Mouse (Mus musculus): ENCODE measurements around the gene Rbm14.

DNA sequence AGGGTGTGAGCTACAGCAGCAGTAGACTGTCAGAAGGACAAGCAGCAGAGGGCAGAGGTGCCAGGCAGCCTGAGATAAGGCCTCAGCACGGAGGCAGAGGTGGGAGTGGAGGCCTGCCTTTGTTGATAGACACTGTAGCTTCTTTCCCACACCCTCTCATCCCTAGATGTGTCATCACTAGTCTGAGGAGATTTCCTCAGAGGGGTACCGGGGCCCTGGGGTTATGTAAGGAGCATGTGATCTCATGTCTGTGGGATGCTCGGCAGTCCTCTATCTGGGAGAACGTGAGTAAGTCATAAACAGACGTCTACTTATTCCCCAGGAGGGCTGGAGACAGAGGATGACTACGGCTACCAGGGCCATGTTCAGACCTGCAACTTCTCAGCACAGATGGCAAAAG, 47.6 kb upstream of the Rbm14 start:
- TF ChIP-seq GATA1 (IDR thresholded peaks at IDR 0.05; ENCODE audit: borderline replicate concordance, low read length) (no peak), FLI1 (IDR thresholded peaks at IDR 0.05; ENCODE audit: low read length) (no peak)

Data from megakaryocyte, embryonic 14.5 days (primary cell).